Mouse (Mus musculus): ENCODE measurements around the gene Vps45.

DNA sequence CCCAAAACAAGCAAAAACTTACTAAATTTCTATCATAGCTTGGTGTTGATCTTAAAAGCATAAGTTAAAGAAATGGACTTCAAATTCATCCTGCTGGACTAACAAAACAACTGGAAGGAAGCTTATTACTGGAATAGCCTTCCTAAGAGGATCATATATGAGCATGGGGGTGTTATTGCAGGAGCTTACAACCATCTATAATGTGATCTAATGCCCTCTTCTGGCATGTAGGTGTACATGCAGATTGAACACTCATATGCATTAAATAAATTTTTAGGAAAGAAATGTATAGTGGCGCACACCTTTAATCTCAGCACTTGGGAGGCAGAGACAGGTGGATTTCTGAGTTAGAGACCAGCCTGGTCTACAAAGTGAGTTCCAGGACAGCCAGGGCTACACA lies 98.5 kb downstream of the Vps45 start:
- TF ChIP-seq CTCF (IDR thresholded peaks at IDR 0.05; ENCODE audit: low read depth) (peak; percentile 21; the same call in 1 of the 2 replicates), EP300 (IDR thresholded peaks at IDR 0.05; ENCODE audit: low read depth) (no peak)
